Mouse (Mus musculus) inflammation-experienced regulatory T-cells, adult 16 weeks (primary cell): ENCODE results near the gene Aqp1. TPM values are rescaled to one million over a fixed set of nuclear protein-coding genes. Genes with fewer than 3 reads are reported as not detected.

Experiments
- polyA plus RNA-seq: library from polyadenylated mRNA; unstranded; fragments of 100-300 nt; shearing (Covaris generic); gene quantifications from one replicate; pipeline ENCODE4 v1.2.1, GENCODE M21; 2017

Gene Aqp1
- polyA plus RNA-seq: not detected

DNA sequence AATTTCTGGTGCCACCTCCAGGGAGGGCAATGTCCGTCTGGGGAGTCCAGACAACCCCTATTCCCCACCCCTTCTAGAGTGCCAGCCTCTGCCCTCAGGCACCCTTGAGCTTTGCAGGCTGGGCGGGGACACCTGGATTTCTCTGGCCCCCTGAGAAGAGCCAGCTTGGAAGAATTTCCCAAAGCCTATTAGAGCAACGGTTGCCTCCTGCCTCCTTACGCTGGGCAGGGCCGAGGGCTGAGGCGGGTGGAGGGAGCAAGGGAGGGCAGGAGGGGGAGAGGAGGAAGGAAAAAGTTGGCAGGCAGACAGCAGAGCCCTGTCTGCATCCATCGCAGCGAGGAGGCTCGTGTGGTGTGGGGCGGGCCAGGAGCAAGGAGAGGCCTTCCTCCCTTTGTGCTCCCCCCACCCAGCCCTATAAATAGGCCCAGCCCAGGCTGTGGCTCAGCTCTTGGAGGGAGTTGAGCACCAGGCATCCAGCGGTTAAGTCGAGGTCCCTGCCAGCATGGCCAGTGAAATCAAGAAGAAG lies at the start of gene Aqp1:
Gene Aqp1 (plus strand): TSS at position 444 of the 526 bp plus-strand sequence.

DNA sequence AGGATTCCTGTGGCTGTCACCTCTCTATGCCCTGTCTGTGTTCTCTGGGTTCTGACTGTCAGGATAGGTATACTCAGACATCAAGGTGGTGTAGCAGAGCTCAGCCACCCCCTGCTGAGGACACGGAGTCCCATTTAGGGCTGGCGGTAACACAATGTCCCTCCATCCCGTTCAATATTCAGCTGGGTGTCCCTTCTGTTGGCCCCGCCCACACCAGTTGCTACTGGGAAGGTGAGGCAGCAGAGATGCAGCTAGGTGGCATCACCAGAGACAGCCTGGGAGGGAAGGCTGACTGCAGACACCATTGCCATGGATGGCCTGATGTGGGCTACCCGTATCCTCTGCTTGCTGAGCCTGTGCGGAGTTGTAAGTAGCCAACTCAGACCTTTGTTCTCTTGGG lies 39.8 kb downstream of the Aqp1 start, which contains the start of gene Ghrhr:
Gene Ghrhr (plus strand): TSS at position 220 of the 400 bp plus-strand sequence.

Other genes with a start within 250 kb of the Aqp1 start
- gene Crhr2, start 203.4 kb upstream of the Aqp1 start, polyA plus RNA-seq: 0.13 TPM
- not detected for gene Inmt, start 161.4 kb upstream of the Aqp1 start, polyA plus RNA-seq
- gene Mindy4, start 133.0 kb upstream of the Aqp1 start, polyA plus RNA-seq: 0.18 TPM
- not detected for gene Ghrhr, start 39.9 kb downstream of the Aqp1 start, polyA plus RNA-seq
- gene Adcyap1r1, start 115.5 kb downstream of the Aqp1 start, polyA plus RNA-seq: not detected